Mouse (Mus musculus): ENCODE measurements at regions not wholly inside any gene's neighbourhood (a gene's known extent, or its start where the extent isn't known, plus 50 kb on each side); places are given as distances from the start of the nearest gene placed in this dataset.

DNA sequence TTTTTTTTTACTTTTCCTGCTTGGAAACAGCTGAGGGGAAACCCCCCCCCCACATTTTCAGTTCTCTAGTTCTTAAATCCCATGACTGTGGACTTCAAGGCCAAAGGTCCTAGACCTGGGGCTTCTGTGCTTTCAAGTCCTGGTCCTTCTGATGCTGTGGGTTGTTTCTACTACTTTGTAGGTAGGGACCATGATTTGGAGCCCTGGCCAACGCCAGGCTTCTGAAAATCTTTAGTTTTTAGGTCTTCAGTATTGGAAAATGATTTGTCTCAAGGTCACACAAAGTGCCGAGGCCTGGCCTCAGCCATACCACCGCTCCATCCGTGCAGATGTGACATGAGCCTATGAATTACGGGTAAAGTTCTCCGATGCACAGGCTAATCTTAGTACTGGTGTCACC lies 70.8 kb upstream of the Map4k3 start:
- no peak overlapping the region for H3K4me3 ChIP-seq (ENCODE audit: insufficient read depth, low read length)
- H3K4me1 ChIP-seq (ENCODE audit: control insufficient read depth, insufficient read depth, low read length) = peaks cover 11% of the 10 kb centered on the region; the same call in 1 of the 2 replicates
- TF ChIP-seq POLR2A (IDR thresholded peaks at IDR 0.05; ENCODE audit: low read depth, low read length) (no peak), CTCF (IDR thresholded peaks at IDR 0.05; ENCODE audit: borderline replicate concordance, insufficient read depth, low read length) (no peak)
- peak overlapping the region; percentile 90 for H3K27ac ChIP-seq (ENCODE audit: insufficient read depth, low read length)

DNA sequence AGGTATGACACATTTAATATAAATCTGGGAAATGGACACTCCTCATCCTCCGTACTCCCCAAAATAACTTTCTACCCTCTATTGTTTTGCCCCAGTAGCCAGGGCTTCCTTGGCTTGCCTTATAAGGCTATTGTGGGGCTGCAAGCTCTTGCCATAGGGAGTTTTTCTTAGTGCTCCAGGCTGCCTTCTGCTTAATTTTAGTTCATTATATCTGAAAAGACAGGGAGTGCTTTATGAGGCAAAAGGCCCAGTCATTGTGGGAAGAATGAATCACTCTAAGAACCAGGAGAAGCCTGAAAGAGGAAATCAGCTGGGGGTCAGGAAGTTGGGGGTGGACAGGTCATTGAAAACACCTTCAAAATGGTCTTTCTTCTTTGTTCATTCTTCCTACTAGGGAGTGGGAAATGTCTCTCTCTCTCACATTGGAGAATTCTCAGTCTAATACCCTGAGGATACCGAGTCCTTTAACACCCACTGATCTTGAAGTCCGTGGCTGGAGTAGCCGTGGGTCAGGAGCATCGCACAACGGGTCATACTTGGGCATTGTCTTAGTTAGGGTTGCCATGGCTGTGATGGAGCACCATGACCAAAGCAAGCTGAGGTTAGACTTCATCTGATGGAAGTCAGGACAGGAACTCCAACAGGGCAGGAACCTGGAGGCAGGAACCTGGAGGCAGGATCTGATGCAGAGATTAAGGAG lies 70.1 kb upstream of the Map4k3 start:
- no peak overlapping the region for H3K4me3 ChIP-seq (ENCODE audit: insufficient read depth, low read length)
- TF ChIP-seq POLR2A (IDR thresholded peaks at IDR 0.05; ENCODE audit: low read depth, low read length) (no peak), CTCF (IDR thresholded peaks at IDR 0.05; ENCODE audit: borderline replicate concordance, insufficient read depth, low read length) (no peak)
- peaks cover 11% of the 10 kb centered on the region; the same call in 1 of the 2 replicates for H3K4me1 ChIP-seq (ENCODE audit: control insufficient read depth, insufficient read depth, low read length)
- peak overlapping the region; percentile 90 for H3K27ac ChIP-seq (ENCODE audit: insufficient read depth, low read length)

DNA sequence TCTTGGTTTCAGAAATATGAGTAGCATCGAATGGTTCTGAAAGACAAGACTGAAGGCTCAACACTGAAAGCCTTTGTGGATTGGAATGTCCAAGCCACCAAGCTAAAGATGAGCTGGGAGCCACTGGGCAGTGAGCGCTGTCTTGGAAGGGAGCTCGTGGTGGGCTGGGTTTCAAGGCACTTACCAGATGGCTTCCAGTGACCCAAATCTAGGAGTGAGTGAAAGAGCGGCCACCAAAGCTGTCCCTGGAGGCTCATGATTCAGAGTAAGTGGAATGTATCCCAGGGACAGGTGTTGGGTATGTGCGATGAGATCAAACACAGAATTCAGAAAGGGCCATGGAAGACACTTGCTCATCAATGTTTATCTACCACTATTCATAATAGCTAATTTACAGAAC lies 68.5 kb upstream of the Map4k3 start:
- Histone ChIP-seq H3K4me1 (ENCODE audit: control insufficient read depth, insufficient read depth, low read length) (peaks cover 7% of the 10 kb centered on the region; the same call in 1 of the 2 replicates), H3K4me3 (ENCODE audit: insufficient read depth, low read length) (no peak overlapping the region), H3K27ac (ENCODE audit: insufficient read depth, low read length) (peak overlapping the region; percentile 93; the same call in 1 of the 2 replicates)
- TF ChIP-seq CTCF (IDR thresholded peaks at IDR 0.05; ENCODE audit: borderline replicate concordance, insufficient read depth, low read length) (no peak), POLR2A (IDR thresholded peaks at IDR 0.05; ENCODE audit: low read depth, low read length) (no peak)

DNA sequence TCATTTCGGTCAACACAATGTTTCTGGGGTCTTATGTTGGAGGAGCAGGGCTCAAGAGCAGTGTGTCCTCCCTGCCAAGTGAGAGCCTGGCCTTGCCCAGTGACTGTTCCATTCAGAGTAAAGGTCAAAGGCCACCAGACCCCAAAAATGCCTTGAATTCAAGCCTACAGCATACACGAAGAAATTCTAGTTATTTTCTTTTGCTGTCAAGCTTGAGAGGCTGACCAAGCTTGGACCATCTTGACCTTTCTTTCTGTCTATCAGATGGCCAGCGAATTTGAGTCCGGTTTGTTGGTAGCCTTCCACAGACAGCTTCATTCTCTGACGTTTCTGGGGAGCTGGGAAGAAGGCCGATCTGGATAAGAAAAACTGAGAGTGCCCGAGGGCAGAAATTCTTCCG lies 68.1 kb upstream of the Map4k3 start:
- peak overlapping the region; percentile 93 for H3K27ac ChIP-seq (ENCODE audit: insufficient read depth, low read length)
- peaks cover 7% of the 10 kb centered on the region; the same call in 1 of the 2 replicates for H3K4me1 ChIP-seq (ENCODE audit: control insufficient read depth, insufficient read depth, low read length)
- TF ChIP-seq POLR2A (IDR thresholded peaks at IDR 0.05; ENCODE audit: low read depth, low read length) (no peak), CTCF (IDR thresholded peaks at IDR 0.05; ENCODE audit: borderline replicate concordance, insufficient read depth, low read length) (no peak)
- no peak overlapping the region for H3K4me3 ChIP-seq (ENCODE audit: insufficient read depth, low read length)

DNA sequence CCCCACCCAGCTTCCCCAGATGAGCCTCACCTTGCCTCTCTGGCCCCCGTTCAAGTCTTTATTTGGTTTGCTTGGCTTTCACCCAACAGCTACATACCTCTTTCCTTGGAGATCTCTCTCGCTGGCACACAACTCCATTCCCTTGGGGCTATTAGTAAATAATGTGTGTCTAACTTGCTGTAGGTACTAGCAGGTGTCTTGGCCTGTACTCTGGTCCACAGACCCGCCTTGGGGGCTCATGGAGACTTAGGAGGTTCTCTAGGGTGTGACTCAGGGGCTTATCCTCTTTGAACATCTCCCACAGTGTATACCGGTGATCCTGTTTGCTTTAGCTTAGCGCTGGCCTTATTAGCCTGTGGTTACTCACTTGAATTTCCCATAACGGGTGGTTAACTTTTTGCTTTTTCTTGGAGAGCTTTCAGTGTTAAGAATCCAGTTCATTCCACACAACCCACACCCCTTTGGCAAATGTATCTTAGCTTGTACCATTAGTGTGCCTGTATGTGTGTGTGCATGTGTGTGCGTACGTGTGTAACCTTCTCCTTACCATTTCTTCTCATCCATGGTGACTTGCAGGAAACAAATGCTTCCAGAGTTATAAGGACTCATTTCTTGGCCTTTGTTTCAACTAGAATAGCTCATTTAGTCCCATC lies 67.3 kb upstream of the Map4k3 start:
- H3K27ac ChIP-seq (ENCODE audit: insufficient read depth, low read length) = peak overlapping the region; percentile 93
- 0 out of 2 replicates have a peak, but pooled peaks have one; percentile 12 for TF ChIP-seq POLR2A (IDR thresholded peaks at IDR 0.05; ENCODE audit: low read depth, low read length)
- TF ChIP-seq CTCF (IDR thresholded peaks at IDR 0.05; ENCODE audit: borderline replicate concordance, insufficient read depth, low read length) = no peak
- H3K4me3 ChIP-seq (ENCODE audit: insufficient read depth, low read length) = no peak overlapping the region
- H3K4me1 ChIP-seq (ENCODE audit: control insufficient read depth, insufficient read depth, low read length) = peaks cover 7% of the 10 kb centered on the region; the same call in 1 of the 2 replicates

DNA sequence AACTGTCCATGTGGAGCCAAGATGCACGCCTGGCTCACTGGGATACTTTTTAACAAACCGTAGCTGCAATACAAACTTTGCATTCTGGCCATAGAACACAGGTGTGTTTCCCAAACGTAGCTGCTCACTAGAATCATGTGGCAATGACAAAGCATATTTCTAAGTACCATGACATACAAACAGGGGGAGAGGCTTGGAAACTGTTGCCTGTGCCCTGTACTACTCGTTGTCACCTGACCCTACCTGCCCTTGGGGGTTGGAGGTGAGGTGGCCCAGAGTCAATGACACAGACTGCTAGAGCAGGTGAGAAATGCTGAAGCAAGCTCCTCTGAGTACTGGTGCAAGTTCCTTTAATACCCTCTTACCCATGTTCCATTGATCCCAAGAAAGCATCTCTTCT lies 64.3 kb upstream of the Map4k3 start:
- Histone ChIP-seq H3K27ac (ENCODE audit: insufficient read depth, low read length) (no peak overlapping the region), H3K4me1 (ENCODE audit: control insufficient read depth, insufficient read depth, low read length) (peaks cover 7% of the 10 kb centered on the region; the same call in 1 of the 2 replicates)
- TF ChIP-seq CTCF (IDR thresholded peaks at IDR 0.05; ENCODE audit: borderline replicate concordance, insufficient read depth, low read length) (no peak), POLR2A (IDR thresholded peaks at IDR 0.05; ENCODE audit: low read depth, low read length) (no peak)

DNA sequence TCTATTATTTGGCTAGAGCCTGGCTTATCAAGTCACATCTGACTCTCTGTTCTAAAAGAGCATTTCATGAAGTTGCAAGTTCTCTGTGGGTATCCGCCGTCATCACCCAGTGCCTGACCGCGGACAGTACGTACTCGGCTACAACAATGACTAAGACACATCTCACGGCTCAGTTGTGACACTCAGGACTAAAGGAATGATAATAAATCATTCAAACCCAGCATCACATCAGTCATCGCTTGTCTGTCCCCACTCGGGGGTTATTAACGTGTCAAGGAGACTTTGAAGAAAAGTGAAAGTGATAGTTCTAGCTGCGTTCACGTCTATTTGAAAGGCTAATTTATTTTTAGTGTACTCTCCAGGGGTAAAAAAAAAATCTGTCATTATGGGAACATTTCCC lies 61.4 kb upstream of the Map4k3 start:
- Histone ChIP-seq H3K4me1 (ENCODE audit: control insufficient read depth, insufficient read depth, low read length) (peaks cover 3% of the 10 kb centered on the region; the same call in 1 of the 2 replicates), H3K27ac (ENCODE audit: insufficient read depth, low read length) (no peak overlapping the region), H3K4me3 (ENCODE audit: insufficient read depth, low read length) (no peak overlapping the region)
- no peak for TF ChIP-seq CTCF (IDR thresholded peaks at IDR 0.05; ENCODE audit: borderline replicate concordance, insufficient read depth, low read length)
- TF ChIP-seq POLR2A (IDR thresholded peaks at IDR 0.05; ENCODE audit: low read depth, low read length) = no peak

More for the DNA sequence above, 64.3 kb upstream of the Map4k3 start:
- no peak overlapping the region for H3K4me3 ChIP-seq (ENCODE audit: insufficient read depth, low read length)

DNA sequence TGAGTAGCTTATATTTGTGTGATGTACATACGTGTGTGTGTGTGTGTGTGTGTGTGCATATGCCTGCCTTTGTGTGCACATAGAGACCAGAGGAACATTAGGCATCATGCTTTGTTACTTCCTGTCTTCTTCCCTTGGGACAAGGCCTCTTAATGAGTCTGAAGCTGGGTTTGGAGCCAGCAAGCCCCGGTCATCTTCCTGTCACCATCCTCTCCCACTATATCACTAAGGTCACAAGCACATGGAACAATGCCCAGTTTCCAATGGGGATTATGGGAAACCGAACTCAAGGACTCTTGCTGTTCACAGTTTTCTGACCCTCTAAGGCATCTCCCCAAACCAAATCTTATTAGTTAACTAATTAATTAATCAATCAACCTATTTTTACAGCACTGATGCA lies 60.7 kb upstream of the Map4k3 start:
- TF ChIP-seq CTCF (IDR thresholded peaks at IDR 0.05; ENCODE audit: borderline replicate concordance, insufficient read depth, low read length) = no peak
- no peak for TF ChIP-seq POLR2A (IDR thresholded peaks at IDR 0.05; ENCODE audit: low read depth, low read length)
- Histone ChIP-seq H3K27ac (ENCODE audit: insufficient read depth, low read length) (no peak overlapping the region), H3K4me3 (ENCODE audit: insufficient read depth, low read length) (no peak overlapping the region), H3K4me1 (ENCODE audit: control insufficient read depth, insufficient read depth, low read length) (peaks cover 3% of the 10 kb centered on the region; the same call in 1 of the 2 replicates)

DNA sequence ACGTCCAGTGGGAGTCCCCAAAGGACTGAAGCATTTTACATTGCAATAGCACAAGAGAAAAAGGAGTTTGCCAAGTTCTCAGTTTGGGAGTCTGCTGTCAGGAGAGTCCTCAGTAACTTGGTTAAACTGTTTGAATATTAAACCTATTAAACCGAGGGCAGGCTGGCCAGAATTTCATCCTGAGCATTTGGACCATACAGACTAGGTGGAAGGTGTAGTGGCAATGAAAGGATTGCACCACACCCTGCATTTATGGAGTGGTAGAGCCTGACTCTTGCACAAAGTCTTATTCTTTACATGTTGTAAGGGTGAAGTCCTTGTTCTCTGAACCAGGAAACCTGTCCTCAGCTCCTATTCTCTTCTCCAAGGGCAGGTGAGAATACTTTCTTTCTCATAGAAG lies 58.6 kb upstream of the Map4k3 start:
- Histone ChIP-seq H3K4me1 (ENCODE audit: control insufficient read depth, insufficient read depth, low read length) (peaks cover 3% of the 10 kb centered on the region; the same call in 1 of the 2 replicates), H3K4me3 (ENCODE audit: insufficient read depth, low read length) (no peak overlapping the region), H3K27ac (ENCODE audit: insufficient read depth, low read length) (peak overlapping the region; percentile 97)
- no peak for TF ChIP-seq POLR2A (IDR thresholded peaks at IDR 0.05; ENCODE audit: low read depth, low read length)
- no peak for TF ChIP-seq CTCF (IDR thresholded peaks at IDR 0.05; ENCODE audit: borderline replicate concordance, insufficient read depth, low read length)
